Mouse (Mus musculus) midbrain, postnatal 0 days (tissue): ENCODE data around the gene Nipsnap3a. TPM values are rescaled to one million over a fixed set of nuclear protein-coding genes. Genes with fewer than 3 reads are reported as not detected.
A peak's percentile ranks its signal among the peaks of the same experiment; 100 is the strongest.

ENCODE experiments used
- ATAC-seq: fragments of 200-750 bp; cut with Nextera tagmentation; 2 replicates; pipeline ENCODE4 v1.8.0; 2017; ENCODE audit warnings: moderate number of reproducible peaks, mild to moderate bottlenecking, moderate TSS enrichment, moderate library complexity; ENCODE audit not compliant: low FRiP score
- DNase-seq: peaks from one replicate; pipeline ENCODE4 v3.0.0-alpha.2; 2015; ENCODE audit warnings: low spot score
- H3K27ac ChIP-seq: fragments of 300-500 bp; sonication (generic); 2 replicates; pipeline ENCODE4 v1.5.1; 2014; ENCODE audit warnings: low read depth, mild to moderate bottlenecking, low read length, mixed read lengths
- H3K27me3 ChIP-seq: fragments of 300-500 bp; sonication (generic); 2 replicates; pipeline ENCODE4 v1.6.1; 2014; ENCODE audit warnings: low read length, control low read depth, mixed read lengths; ENCODE audit not compliant: insufficient read depth
- H3K36me3 ChIP-seq: fragments of 300-500 bp; sonication (generic); 2 replicates; pipeline ENCODE4 v1.6.1; 2014; ENCODE audit warnings: low read length, control low read depth, mixed read lengths; ENCODE audit not compliant: insufficient read depth
- H3K4me1 ChIP-seq: fragments of 300-500 bp; sonication (generic); 2 replicates; pipeline ENCODE4 v1.6.1; 2014; ENCODE audit warnings: mild to moderate bottlenecking, control low read depth, antibody characterized with exemption, low read length, mixed read lengths; ENCODE audit not compliant: insufficient read depth
- H3K4me2 ChIP-seq: fragments of 300-500 bp; sonication (generic); 2 replicates; pipeline ENCODE4 v1.6.1; 2014; ENCODE audit warnings: low read depth, mild to moderate bottlenecking, low read length, mixed read lengths; ENCODE audit not compliant: poor library complexity, severe bottlenecking
- H3K4me3 ChIP-seq: fragments of 300-500 bp; sonication (generic); 2 replicates; pipeline ENCODE4 v1.5.1; 2014; ENCODE audit warnings: low read depth, mild to moderate bottlenecking, low read length, moderate library complexity
- H3K9ac ChIP-seq: fragments of 300-500 bp; sonication (generic); replicated peaks from 2 replicates; pipeline ENCODE4 v1.6.1; 2014; ENCODE audit warnings: mild to moderate bottlenecking, low read length, moderate library complexity, mixed read lengths; ENCODE audit not compliant: poor library complexity, severe bottlenecking
- H3K9me3 ChIP-seq: fragments of 300-500 bp; sonication (generic); 2 replicates; pipeline ENCODE4 v1.6.1; 2016; ENCODE audit warnings: low read length, control low read depth
- CTCF ChIP-seq: IDR thresholded peaks from 2 replicates; pipeline ENCODE4 v1.5.1; 2016; ENCODE audit warnings: antibody characterized with exemption, mild to moderate bottlenecking
- WGBS: fragments of 180-500 bp; shearing (Covaris S2); extraction: QIAGEN DNeasy Blood & Tissue Kit; methylation state at CpG from one replicate; pipeline ENCODE4 v1.1.7; 2014; 5-methylcytosine and 5-hydroxymethylcytosine counted together
- polyA plus RNA-seq: library from polyadenylated mRNA; unstranded; fragments of >200 nt; fragmentation: Nextera tagmentation; extraction: Ambion mirVana; gene quantifications from 2 replicates; pipeline ENCODE4 v1.2.1, GENCODE M21; 2015
- total RNA-seq: library from RNA; depleted of rRNA; stranded (reverse); fragments of >200 nt; gene quantifications from 2 replicates; pipeline ENCODE4 v1.2.3, GENCODE M21; 2014

Nipsnap3a gene
- total and polyA plus RNA-seq, 2 experiments from 2014 or later: not detected

DNA sequence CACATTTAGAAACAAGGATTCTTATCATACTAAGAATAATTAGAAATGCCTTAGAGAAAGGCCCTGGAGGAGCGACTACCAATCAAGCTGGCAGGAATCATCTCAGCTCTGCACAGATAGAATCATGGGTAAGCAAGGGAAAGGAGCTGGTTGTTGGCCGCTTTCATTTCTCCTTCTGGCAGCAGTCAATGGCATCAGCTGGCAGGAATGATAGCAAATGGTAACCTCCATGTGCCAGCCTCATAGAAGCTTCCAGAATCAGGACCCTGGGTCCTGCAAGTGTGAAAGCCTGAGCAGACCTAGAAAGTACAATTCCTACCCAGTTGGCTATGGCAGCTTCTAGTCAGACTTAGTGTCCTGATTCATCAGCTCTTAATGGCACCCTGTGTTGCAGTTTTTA is 2.8 kb upstream of the Nipsnap3a start:
- H3K36me3 ChIP-seq: no peaks in the 10 kb centered on the region
- no peak for TF ChIP-seq CTCF
- H3K27ac ChIP-seq: no peak overlapping the region
- H3K9me3 ChIP-seq: no peaks in the 10 kb centered on the region
- H3K4me3 ChIP-seq: no peak overlapping the region
- H3K4me2 ChIP-seq: no peak overlapping the region
- no peaks in the 10 kb centered on the region for H3K4me1 ChIP-seq
- DNase-seq: peak; percentile 10
- H3K27me3 ChIP-seq: no peaks in the 10 kb centered on the region
- no peak for ATAC-seq
- H3K9ac ChIP-seq: no peak overlapping the region
- whole genome bisulfite sequencing: 79% methylated on average over 2 of the region's 2 CpGs

DNA sequence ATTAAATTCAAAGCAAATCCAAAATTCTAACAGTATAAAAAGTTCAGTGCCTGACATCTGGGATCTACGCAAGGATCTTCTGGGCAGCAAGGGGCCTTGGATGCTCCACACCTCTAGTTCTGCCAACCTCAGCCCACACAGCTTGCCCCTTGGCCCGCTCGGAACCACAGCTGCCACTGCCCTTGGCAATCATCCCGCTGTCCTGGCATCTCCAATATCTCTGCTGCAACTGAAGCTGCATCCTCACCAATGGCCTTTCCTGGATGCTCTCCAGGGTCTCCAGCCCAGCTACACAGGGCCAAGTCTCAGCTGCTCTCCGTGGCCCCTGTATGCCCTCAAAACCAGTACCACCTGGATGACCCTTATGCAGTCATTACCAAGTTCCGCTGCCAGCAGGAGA is 10.4 kb downstream of the Nipsnap3a start:
- TF ChIP-seq CTCF: no peak

DNA sequence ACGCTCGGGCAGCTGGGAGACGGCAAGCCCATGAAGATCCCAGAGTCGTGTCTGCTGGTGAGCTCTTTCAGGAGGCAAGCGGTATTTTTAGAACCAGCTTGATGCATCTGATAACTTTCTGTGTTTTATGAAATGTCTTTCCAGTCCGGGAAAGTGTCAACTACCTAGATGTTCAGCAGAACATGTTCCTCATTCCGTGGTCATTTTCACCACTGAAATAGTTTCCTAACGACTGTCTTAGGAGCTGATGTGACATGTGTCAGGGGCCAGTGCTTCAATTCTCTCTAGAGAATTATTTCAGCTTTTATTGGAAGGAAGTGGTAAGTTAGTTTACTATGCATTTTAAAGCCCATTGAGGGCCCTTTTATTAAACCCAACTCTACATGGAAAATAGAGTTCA is 11.1 kb downstream of the Nipsnap3a start:
- ATAC-seq: no peak
- Histone ChIP-seq H3K36me3 (no peaks in the 10 kb centered on the region), H3K9me3 (no peaks in the 10 kb centered on the region), H3K4me1 (no peaks in the 10 kb centered on the region), H3K27ac (no peak overlapping the region), H3K4me3 (no peak overlapping the region), H3K9ac (no peak overlapping the region), H3K27me3 (no peaks in the 10 kb centered on the region), H3K4me2 (no peak overlapping the region)
- WGBS: 90% methylated on average over 8 of the region's 8 CpGs
- no peak for TF ChIP-seq CTCF
- no peak for DNase-seq

More for the DNA sequence above, 10.4 kb downstream of the Nipsnap3a start:
- peak; percentile 33 for DNase-seq
- H3K9ac ChIP-seq: no peak overlapping the region
- no peaks in the 10 kb centered on the region for H3K4me1 ChIP-seq
- H3K4me3 ChIP-seq: no peak overlapping the region
- ATAC-seq: no peak
- 94% methylated on average over 6 of the region's 6 CpGs for WGBS
- H3K4me2 ChIP-seq: no peak overlapping the region
- no peaks in the 10 kb centered on the region for H3K36me3 ChIP-seq
- no peaks in the 10 kb centered on the region for H3K9me3 ChIP-seq
- H3K27me3 ChIP-seq: no peaks in the 10 kb centered on the region
- H3K27ac ChIP-seq: no peak overlapping the region

DNA sequence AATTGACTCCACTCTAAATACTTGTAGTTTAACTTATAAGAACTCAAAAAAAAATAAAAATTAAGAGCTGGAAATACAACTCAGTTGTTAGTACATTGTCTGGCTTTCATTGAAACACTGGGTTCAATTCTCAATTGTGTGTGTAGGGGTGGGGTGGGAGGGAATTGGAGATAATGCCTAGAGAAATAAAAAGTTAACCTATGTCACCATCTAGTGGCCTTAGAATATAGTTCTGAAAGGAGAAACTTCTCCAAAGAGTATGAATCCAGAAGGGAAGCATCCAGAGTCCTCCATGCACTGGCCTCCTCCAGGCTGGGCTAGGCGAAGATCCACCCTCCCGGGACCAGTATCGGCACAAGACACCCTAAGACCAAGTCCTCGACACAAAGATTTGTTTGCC is 20.1 kb downstream of the Nipsnap3a start:
- ATAC-seq (no peak), DNase-seq (peak; percentile 79)
- Histone ChIP-seq H3K4me1 (no peaks in the 10 kb centered on the region; the same call in 1 of the 2 replicates), H3K9me3 (no peaks in the 10 kb centered on the region), H3K9ac (no peak overlapping the region), H3K27ac (no peak overlapping the region), H3K27me3 (no peaks in the 10 kb centered on the region), H3K4me2 (no peak overlapping the region), H3K36me3 (no peaks in the 10 kb centered on the region), H3K4me3 (no peak overlapping the region)
- WGBS: 66% methylated on average over 4 of the region's 4 CpGs
- peak; percentile 62 for TF ChIP-seq CTCF

DNA sequence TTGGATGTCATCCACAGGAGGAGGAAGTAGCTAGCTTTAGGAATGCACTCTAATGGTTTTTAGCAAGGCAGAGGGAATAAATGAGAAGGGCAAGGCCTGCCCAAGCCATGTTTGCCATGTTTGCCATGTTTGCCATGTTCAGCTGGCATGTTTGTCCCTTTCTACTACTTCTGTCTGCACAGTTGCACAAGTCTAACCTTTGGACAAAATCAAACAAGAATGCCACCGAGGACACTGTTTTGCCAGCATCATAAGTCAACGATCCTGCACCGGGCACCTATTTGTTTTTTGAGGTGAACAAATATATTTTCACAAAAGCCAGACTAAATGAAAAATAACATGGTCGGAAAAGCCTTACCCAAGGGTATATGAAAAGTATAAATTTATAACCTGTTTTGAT is 20.8 kb downstream of the Nipsnap3a start:
- 97% methylated on average over 4 of the region's 4 CpGs for WGBS
- H3K4me3 ChIP-seq: no peak overlapping the region
- no peak overlapping the region for H3K9ac ChIP-seq
- H3K27ac ChIP-seq: no peak overlapping the region
- no peak for TF ChIP-seq CTCF
- no peak for DNase-seq
- no peaks in the 10 kb centered on the region; the same call in 1 of the 2 replicates for H3K4me1 ChIP-seq
- no peak overlapping the region for H3K4me2 ChIP-seq
- H3K36me3 ChIP-seq: no peaks in the 10 kb centered on the region
- H3K27me3 ChIP-seq: no peaks in the 10 kb centered on the region
- H3K9me3 ChIP-seq: no peaks in the 10 kb centered on the region
- ATAC-seq: no peak

DNA sequence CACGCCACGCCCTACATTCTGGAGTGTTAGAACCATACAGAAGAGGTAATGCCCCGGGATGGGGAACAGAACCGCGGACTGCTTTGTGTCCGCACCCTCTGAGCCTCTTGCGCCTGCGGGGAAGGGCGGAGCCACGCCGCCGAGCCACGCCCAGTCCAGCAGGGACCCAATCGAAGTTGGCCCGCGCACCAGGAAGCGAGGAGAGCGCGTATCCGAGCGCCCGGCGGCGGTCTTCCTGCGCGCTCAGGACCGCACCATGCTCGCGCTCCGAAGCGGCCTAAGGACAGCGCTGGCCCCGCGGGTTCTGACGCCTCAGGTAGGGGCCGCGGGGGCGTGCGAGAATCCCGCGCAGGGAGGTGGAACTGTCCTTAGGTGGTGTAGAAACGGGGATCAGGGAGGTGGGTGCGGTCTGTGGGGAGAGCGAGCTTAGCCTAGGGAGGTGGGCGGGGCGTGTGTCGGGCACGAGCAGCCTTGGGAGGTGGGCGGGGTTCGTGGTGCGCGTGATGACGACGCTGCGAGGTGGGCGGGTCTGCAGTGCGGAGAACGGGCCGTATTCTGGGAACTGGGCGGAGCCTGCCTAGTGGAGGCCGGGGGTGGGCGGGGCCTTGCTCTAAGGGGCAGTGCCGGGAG is 22.8 kb downstream of the Nipsnap3a start, which contains the start of gene Nipsnap3b:
Gene Nipsnap3b, plus strand, starts transcription at position 149 of the 630 bp plus-strand sequence.
- Histone ChIP-seq H3K9ac (peak within 1 kb of the TSS; percentile 73), H3K27me3 (no peaks in the 10 kb centered on the region), H3K27ac (peak within 1 kb of the TSS; percentile 89), H3K4me2 (peak within 1 kb of the TSS; percentile 56), H3K4me1 (no peaks in the 10 kb centered on the region; the same call in 1 of the 2 replicates), H3K4me3 (peak within 1 kb of the TSS; percentile 74), H3K9me3 (no peaks in the 10 kb centered on the region), H3K36me3 (no peaks in the 10 kb centered on the region)
- peak; percentile 97 for DNase-seq
- peak; percentile 96 for ATAC-seq
- no peak for TF ChIP-seq CTCF
- WGBS: under 1% methylated on average over 62 of the region's 63 CpGs
